Mouse (Mus musculus): Measurements from ENCODE around the gene Cks1b. TPM values are rescaled to one million over a fixed set of nuclear protein-coding genes. Genes with fewer than 3 reads are reported as not detected.

The Cks1b gene
- total RNA-seq (2023; ENCODE audit: inconsistent age) = 2.9 to 5.9 TPM (median 4.7 TPM) in 4 replicates

DNA sequence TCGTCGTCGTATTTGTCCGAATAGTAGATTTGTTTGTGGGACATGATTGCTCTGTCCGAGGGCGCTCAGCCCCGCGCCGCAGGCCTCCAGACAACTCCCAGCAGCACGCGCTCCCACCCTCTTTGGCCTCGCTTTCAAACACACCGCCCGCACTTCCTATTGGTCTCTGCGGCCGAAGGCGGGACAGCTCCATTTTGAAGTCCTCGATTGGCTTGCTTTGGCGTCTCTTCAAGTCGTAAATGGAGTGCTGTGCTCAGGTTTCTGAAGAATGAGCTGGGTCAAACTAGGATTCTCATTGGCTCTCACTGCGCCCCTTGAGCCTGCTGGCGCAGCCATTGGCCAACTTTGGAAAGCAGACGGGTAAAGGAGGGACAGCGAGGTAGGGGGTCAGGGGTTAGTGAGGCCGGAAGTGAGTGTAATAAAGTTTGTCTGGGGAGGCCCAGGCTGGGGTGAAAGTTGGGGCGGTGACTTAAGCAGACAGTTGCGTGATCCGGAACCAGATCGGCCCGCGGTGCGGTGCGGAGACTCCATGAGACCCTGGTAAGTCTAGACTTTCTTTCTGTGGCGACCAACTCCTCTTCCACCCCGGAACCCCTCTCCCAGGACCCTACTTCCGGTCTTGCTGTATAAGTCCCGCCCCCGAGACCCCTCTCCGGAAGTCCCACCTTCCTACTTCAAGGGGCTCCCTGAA is at the start of gene Cks1b, which contains the start of gene Shc1:
Gene Cks1b (minus strand): TSS at position 214 of the 691 bp plus-strand sequence.
Gene Shc1 (plus strand): TSS at position 274 of the 691 bp plus-strand sequence.

DNA sequence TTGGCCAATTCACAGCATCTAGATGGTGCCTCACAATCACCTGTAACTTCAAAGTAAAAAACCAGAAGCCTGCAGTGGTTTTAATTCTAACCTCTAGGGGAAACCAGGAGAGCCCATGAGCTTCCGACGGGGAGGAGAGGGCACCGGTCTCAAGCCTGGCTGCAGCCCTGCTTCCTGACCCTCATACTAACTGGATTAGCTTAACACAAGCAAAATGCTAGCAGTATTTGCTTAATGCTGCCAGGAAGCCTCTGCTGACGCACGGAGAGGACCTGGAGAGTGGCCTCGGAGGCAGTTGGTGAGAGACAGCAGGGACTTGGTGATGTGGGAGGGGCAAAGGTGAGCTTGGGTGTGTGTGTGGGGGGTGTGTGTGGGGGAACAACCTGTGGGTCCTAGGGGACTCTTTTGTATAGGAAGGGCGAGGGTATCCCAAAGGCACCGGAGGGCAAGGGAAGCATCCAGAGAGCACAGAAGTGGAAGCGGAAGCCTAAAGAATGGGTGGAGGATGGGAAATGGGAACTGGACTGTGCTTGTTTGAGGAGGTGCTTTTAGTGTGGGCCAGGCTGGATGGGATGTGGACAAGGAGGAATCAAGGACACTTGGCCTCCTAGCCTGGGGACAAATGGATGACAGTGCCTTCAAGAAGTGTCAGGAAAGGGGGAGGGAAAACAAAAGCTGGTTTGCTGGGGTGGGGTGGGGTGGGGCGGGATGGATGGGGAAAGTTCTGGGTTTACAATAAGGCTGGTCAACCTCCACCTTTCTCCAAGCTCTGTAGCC is 36.4 kb upstream of the Cks1b start, which contains the start of gene Pmvk:
Gene Pmvk (plus strand): TSS at position 141 of the 777 bp plus-strand sequence.

DNA sequence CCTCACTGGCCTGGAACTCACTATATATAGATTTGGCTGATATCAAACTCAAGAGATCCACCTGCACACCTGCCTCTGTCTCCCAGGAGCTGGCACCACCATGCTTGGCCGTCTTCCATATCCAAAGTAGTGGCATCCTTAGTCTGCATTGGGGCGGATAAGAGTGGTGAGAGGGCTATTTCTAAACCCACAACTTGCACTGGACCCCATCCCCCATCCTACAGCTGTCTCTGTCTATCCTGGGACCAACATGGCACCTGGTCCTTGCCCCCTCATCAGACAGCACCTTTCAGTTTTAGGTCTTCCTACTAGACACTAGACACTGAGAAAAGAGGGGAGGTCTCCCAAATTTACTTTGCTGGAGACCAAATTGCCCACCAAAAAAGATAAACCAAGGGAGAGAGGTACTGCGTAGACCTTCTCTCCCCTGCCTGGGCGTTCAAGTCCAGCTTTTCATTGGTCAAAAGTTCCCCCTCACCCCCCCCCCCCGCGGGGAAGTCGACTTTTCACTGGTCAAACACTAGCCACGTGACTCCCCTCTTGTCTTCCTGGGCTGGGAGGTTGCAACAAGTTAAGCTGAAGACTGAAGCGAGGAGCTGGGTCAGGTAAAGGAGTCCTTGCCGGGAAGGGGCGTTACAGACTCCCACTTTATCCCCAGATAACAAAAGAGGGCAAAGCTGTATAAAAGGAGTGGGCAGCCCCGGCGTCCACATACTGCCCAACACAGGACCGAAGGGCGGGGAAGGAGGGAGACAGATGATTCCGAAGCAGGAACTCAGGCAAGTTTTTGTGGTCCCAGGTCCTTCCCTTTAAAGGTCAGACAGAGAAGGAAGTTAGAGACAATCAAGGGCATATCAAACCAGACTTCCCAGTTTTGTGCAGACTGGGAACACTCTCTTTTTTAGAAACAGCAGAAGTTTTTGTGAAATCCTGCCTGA is 18.3 kb upstream of the Cks1b start, which contains the start of gene Pbxip1:
Gene Pbxip1 (plus strand): TSS at position 531 of the 938 bp plus-strand sequence.

DNA sequence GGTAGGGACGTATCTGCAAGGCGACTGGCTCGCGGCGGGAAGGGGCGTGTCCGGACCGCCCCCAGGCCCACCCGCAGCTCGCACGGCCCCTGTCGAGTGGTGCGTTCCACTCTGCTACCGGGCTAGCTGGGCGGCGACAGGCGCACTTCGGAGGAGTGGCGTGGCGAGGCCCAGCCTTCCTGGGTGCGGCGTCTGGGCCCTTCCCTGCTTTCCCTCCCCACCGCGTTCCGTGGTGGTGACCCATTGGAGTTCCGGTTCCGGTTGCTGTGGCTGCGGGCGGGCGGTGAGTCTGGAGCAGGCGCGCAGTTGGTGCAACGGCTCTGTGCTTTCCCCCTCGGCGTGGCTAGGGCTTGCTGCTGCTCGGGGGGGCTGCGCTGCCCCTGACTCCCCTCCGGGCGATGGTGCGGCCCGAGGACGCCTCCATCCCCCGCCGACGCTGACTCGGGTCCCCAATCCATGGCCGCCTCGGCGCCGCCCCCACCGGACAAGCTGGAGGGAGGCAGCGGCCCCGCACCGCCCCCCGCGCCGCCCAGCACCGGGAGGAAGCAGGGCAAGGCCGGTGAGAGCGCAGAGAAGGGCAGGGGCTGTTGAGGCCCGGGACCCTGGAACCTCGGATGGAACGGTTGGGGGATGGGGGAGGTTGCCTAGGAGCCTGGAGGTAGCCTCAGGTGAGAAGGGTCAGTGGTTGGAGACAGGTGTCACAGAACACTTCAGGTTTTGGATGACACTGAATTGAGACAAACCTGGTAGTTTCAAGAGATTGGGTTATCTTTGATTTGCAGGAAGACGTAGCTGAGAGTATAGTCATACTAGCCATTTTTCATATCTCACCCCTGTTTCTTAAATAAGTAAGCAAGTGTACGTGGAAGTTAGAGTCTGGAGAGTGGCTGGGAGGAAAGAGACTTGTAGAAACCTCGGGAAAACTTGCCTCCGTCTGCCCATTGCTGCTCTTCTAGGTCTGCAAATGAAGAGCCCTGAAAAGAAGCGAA is 12.3 kb upstream of the Cks1b start, which contains the start of gene Pygo2:
Gene Pygo2 (plus strand): TSS at position 44 of the 989 bp plus-strand sequence.

DNA sequence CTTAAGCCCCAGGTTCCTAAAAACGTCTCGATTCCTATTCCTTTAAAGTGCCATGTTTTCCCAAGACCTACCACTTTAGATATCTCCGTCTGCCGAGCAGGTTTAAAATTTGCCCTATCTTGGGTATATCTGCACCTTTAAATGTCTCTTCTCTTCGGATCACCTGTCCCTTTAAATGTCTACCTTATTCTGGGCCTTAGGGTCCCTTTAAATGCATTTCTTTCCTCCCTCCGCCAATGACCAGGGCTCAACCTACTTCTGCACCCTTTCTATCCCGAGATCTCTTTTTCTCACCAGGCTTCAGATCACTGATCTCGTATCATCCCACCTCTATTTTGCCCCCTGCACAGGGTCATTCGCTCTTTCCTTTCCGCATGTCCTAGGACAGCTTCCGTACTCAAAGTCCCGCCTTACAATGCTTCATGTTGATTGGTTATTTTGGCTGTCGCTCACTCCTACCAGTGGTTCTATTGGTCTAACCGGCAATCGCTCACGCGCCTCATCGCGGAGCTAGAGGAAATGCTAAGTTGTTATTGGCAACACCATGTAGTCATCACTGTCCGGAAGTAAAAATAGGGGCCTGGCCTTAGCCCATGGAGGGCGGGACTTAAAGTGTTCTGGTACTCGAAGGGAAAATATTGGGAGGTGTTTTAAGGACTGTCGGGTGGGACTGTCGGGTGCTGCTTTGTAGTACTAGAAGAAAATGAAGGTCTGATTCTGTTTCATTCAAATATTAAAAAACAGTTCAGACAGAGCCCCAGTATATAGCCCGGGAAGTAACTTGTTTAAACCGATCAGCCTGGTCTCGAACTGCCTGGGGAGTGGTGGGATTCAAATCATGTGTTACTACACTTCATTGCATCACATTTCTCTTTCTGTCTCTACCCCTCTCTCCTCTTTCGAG is 6.4 kb downstream of the Cks1b start, which contains the start of gene Flad1:
Gene Flad1 (minus strand): TSS at position 381 of the 904 bp plus-strand sequence.

DNA sequence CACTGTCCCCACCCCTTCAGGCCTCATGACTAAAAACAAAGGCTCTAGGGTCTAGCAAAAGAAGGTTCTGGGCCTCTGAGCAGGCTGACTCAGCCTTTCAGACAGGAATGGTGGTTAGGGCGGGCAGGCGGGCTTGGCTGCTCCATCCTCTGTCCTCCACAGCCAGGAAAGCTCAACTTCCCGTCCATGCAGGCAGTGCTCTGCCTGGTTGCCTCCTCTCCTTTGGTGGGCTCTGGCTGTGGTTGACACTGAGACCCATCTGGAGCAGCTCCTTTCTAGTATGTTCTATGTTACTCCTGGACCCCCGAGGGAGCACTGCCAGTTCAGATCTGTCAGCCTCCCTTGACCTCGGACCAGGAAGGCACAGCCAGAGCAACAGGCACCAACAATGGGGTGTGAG is 15.5 kb downstream of the Cks1b start, which contains the start of gene Lenep:
Gene Lenep (minus strand): TSS at position 101 of the 400 bp plus-strand sequence.

DNA sequence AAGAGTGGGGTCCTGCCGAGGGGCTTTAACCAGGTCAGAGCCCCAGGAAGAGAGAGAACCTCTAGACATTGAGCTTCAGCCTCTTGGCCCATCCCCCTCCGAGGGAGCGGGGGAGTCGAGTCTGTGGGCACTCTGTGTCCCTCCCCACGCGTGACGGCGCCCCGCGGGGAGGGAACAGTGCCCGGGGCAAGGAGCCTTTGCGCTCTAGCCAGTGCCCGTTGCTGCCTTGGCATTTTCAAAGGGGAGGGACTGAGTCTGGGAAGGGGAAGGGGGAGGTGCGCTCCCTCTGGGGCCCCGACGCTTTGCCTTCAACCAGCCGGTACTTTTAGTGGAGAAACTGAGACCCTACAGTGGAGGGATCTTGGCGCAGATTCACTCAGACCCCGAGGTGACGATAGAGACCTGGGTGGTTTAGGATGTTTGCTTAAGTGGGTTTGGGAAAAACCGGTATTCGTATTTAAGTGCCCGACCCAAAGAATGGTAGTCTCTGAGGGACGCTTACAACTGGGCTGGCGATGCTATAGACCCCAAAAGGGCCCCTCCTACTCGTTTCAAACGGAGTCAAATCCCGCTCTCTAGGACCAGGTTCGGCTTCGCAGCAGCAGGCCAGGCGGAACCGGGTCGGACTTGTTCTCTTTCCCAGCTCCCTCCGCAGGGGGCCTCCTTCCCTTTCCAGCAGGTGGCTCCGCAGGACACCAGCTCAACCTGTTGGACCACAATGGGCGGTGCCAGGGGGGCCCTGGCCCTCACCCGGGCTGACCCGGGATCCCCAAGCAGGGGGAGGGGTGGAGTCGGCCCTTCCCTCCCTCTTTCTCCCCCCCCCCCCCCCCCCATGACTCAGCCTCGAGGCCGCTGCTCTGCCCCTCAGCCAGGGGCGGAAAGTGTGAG is 23.9 kb downstream of the Cks1b start, which contains the start of gene Zbtb7b:
Gene Zbtb7b (minus strand): TSS at position 771 of the 888 bp plus-strand sequence.

Other genes starting within 250 kb of the Cks1b start
- gene Scamp3, start 240.9 kb downstream of the Cks1b start, total RNA-seq (2023; ENCODE audit: inconsistent age) = 106 to 112 TPM (median 108 TPM) in 4 replicates
- 14.0 to 22.6 TPM (median 17.1 TPM) in 4 replicates for gene Fam189b, start 235.2 kb downstream of the Cks1b start, total RNA-seq (2023; ENCODE audit: inconsistent age)
- 87.6 to 95.2 TPM (median 90.4 TPM) in 4 replicates for gene Gba, start 215.5 kb downstream of the Cks1b start, total RNA-seq (2023; ENCODE audit: inconsistent age)
- gene Thbs3, start 203.2 kb downstream of the Cks1b start, total RNA-seq (2023; ENCODE audit: inconsistent age) = 7.6 to 14.7 TPM (median 8.8 TPM) in 4 replicates
- 208 to 228 TPM (median 213 TPM) in 4 replicates for gene Mtx1, start 191.3 kb downstream of the Cks1b start, total RNA-seq (2023; ENCODE audit: inconsistent age)
- 0.80 to 2.1 TPM (median 1.1 TPM) in 4 replicates for gene Muc1, start 189.3 kb downstream of the Cks1b start, total RNA-seq (2023; ENCODE audit: inconsistent age)
- 92.4 to 106 TPM (median 94.3 TPM) in 4 replicates for gene Krtcap2, start 172.4 kb downstream of the Cks1b start, total RNA-seq (2023; ENCODE audit: inconsistent age)
- gene Trim46, start 172.1 kb downstream of the Cks1b start, total RNA-seq (2023; ENCODE audit: inconsistent age) = 2.8 to 4.4 TPM (median 3.4 TPM) in 4 replicates
- gene Dpm3, start 159.0 kb downstream of the Cks1b start, total RNA-seq (2023; ENCODE audit: inconsistent age) = 63.2 to 86.3 TPM (median 79.6 TPM) in 4 replicates
- 136 to 155 TPM (median 153 TPM) in 4 replicates for gene Slc50a1, start 147.8 kb downstream of the Cks1b start, total RNA-seq (2023; ENCODE audit: inconsistent age)
- 0.48 to 1.5 TPM (median 0.78 TPM) in 4 replicates for gene Efna1, start 137.2 kb downstream of the Cks1b start, total RNA-seq (2023; ENCODE audit: inconsistent age)
- not detected in 4 replicates for gene Efna3, start 95.4 kb downstream of the Cks1b start, total RNA-seq (2023; ENCODE audit: inconsistent age)
- not detected in 4 replicates for gene Efna4, start 80.4 kb downstream of the Cks1b start, total RNA-seq (2023; ENCODE audit: inconsistent age)
- 4.5 to 7.9 TPM (median 5.5 TPM) in 4 replicates for gene Adam15, start 68.4 kb downstream of the Cks1b start, total RNA-seq (2023; ENCODE audit: inconsistent age)
- gene Dcst2, start 56.4 kb downstream of the Cks1b start, total RNA-seq (2023; ENCODE audit: inconsistent age) = not detected in 4 replicates
- not detected in 4 replicates for gene Dcst1, start 53.1 kb downstream of the Cks1b start, total RNA-seq (2023; ENCODE audit: inconsistent age)
- 50.9 to 68.8 TPM (median 61.8 TPM) in 4 replicates for gene Zbtb7b, start 23.6 kb downstream of the Cks1b start, total RNA-seq (2023; ENCODE audit: inconsistent age)
- 1.3 TPM in 1 of 4 replicates, not detected in the others for gene Lenep, start 15.6 kb downstream of the Cks1b start, total RNA-seq (2023; ENCODE audit: inconsistent age)
- gene Flad1, start 6.5 kb downstream of the Cks1b start, total RNA-seq (2023; ENCODE audit: inconsistent age) = 40.2 to 51.7 TPM (median 45.4 TPM) in 4 replicates
- gene Shc1, start 60 bp upstream of the Cks1b start, total RNA-seq (2023; ENCODE audit: inconsistent age) = 86.4 to 99.2 TPM (median 94.7 TPM) in 4 replicates
- gene Pygo2, start 11.8 kb upstream of the Cks1b start, total RNA-seq (2023; ENCODE audit: inconsistent age) = 34.3 to 43.6 TPM (median 35.5 TPM) in 4 replicates
- gene Pbxip1, start 18.3 kb upstream of the Cks1b start, total RNA-seq (2023; ENCODE audit: inconsistent age) = 126 to 144 TPM (median 138 TPM) in 4 replicates
- gene Pmvk, start 36.2 kb upstream of the Cks1b start, total RNA-seq (2023; ENCODE audit: inconsistent age) = 15.8 to 18.6 TPM (median 16.8 TPM) in 4 replicates
- gene Kcnn3, start 101.8 kb upstream of the Cks1b start, total RNA-seq (2023; ENCODE audit: inconsistent age) = not detected in 4 replicates

Data from B cell, adult (primary cell).